Mouse (Mus musculus): ENCODE data around the gene Faap20.

DNA sequence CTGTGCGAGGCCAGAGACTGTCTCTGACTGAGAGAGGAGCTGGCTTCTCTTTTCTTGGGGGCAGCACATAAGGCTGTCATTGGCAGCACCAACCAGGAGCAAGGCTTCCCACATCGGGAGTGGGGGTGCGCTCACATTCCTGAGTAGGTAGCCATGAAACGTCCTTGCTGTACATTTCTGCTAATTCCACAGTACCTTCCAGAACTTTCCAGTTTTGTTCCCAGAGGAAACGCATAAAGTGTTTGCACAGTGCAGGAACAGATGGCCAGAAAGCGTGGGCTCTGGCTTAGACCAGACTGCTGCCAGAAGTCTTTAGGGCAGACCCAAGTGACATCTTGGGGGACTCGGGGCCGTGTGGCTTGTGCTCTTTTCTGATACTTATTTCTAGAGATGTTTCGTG lies 34.0 kb downstream of the Faap20 start:
- TF ChIP-seq REST (IDR thresholded peaks at IDR 0.05; ENCODE audit: insufficient read depth, insufficient read length) (no peak), MAX (IDR thresholded peaks at IDR 0.05; ENCODE audit: low read depth) (no peak), POLR2A (IDR thresholded peaks at IDR 0.05; ENCODE audit: insufficient read length, low read depth) (no peak), E2F4 (IDR thresholded peaks at IDR 0.05; ENCODE audit: insufficient read depth) (no peak)

All from myocyte (in vitro differentiated cells).